Mouse (Mus musculus) midbrain, embryonic 12.5 days (tissue): Measurements from ENCODE around the gene Slc2a9. TPM values are rescaled to one million over a fixed set of nuclear protein-coding genes. Genes with fewer than 3 reads are reported as not detected.

Experiments used
- ATAC-seq: fragments of 200-750 bp; cut with Nextera tagmentation; 2 replicates; pipeline ENCODE4 v1.8.0; 2017; ENCODE audit warnings: low read depth, moderate TSS enrichment, moderate library complexity; ENCODE audit not compliant: low FRiP score
- H3K27ac ChIP-seq: fragments of 300-500 bp; sonication (generic); replicated peaks from 2 replicates; pipeline ENCODE4 v1.5.1; 2016; ENCODE audit warnings: mild to moderate bottlenecking
- H3K27me3 ChIP-seq: fragments of 300-500 bp; sonication (generic); 2 replicates; pipeline ENCODE4 v1.6.1; 2016; ENCODE audit warnings: mild to moderate bottlenecking
- H3K36me3 ChIP-seq: fragments of 300-500 bp; sonication (generic); 2 replicates; pipeline ENCODE4 v1.6.1; 2016
- H3K4me1 ChIP-seq: fragments of 300-500 bp; sonication (generic); 2 replicates; pipeline ENCODE4 v1.6.1; 2016
- H3K4me2 ChIP-seq: fragments of 300-500 bp; sonication (generic); replicated peaks from 2 replicates; pipeline ENCODE4 v1.6.1; 2016; ENCODE audit warnings: mild to moderate bottlenecking, moderate library complexity
- H3K4me3 ChIP-seq: fragments of 300-500 bp; sonication (generic); 2 replicates; pipeline ENCODE4 v1.5.1; 2016; ENCODE audit warnings: mild to moderate bottlenecking
- H3K9ac ChIP-seq: fragments of 300-500 bp; sonication (generic); replicated peaks from 2 replicates; pipeline ENCODE4 v1.6.1; 2016; ENCODE audit warnings: mild to moderate bottlenecking, moderate library complexity
- H3K9me3 ChIP-seq: fragments of 300-500 bp; sonication (generic); 2 replicates; pipeline ENCODE4 v1.6.1; 2016; ENCODE audit warnings: mild to moderate bottlenecking
- WGBS: fragments of 180-500 bp; shearing (Covaris S2); methylation state at CpG from one replicate; pipeline ENCODE4 v1.1.7; 2016; 5-methylcytosine and 5-hydroxymethylcytosine counted together
- polyA plus RNA-seq: library from polyadenylated mRNA; unstranded; fragments of >200 nt; fragmentation: Nextera tagmentation; extraction: Ambion mirVana; gene quantifications from 2 replicates; pipeline ENCODE4 v1.2.1, GENCODE M21; 2016

Slc2a9 gene
- polyA plus RNA-seq, 1 experiment from 2014 or later, result 0.26 TPM

DNA sequence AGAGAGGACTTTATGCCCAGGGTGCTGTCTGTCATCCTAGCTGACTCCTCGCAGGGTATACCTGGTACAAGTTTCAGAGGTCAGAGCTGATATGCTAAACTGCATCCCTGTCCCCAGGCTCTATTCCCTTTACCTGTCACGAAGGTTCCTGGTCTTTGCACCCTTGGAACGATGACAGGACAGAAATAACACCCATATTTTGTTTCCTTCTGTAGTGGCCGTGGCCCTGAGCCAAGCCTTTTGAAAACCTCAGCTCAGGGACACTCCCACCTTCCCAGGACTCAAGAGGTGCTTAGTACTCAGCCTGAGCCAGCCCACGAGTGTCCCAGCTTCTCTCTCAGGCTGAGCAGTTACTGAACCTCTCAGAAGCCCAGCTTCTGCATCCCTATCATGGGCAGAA is 4.5 kb downstream of the Slc2a9 start:
- no peaks in the 10 kb centered on the region for H3K9me3 ChIP-seq
- H3K27me3 ChIP-seq, result no peaks in the 10 kb centered on the region
- H3K36me3 ChIP-seq, result no peaks in the 10 kb centered on the region
- H3K27ac ChIP-seq, result no peak overlapping the region
- H3K4me2 ChIP-seq, result no peak overlapping the region
- 76% methylated on average over 5 of the region's 5 CpGs for whole genome bisulfite sequencing
- no peak for ATAC-seq
- H3K4me3 ChIP-seq, result no peak overlapping the region
- H3K9ac ChIP-seq, result no peak overlapping the region
- H3K4me1 ChIP-seq, result no peaks in the 10 kb centered on the region

- H3K9me3 ChIP-seq, result no peaks in the 10 kb centered on the region
- H3K36me3 ChIP-seq, result no peaks in the 10 kb centered on the region
- H3K27ac ChIP-seq, result no peak overlapping the region
- no peak overlapping the region for H3K9ac ChIP-seq
- no peak for ATAC-seq
- no peaks in the 10 kb centered on the region for H3K27me3 ChIP-seq
- no peak overlapping the region for H3K4me3 ChIP-seq
- WGBS, result 86% methylated on average over 8 of the region's 8 CpGs
- no peaks in the 10 kb centered on the region for H3K4me1 ChIP-seq
- H3K4me2 ChIP-seq, result no peak overlapping the region
Observed at GRCm38 (mm10) chr5:38496491-38497057, 6.4 kb downstream of the Slc2a9 start.

DNA sequence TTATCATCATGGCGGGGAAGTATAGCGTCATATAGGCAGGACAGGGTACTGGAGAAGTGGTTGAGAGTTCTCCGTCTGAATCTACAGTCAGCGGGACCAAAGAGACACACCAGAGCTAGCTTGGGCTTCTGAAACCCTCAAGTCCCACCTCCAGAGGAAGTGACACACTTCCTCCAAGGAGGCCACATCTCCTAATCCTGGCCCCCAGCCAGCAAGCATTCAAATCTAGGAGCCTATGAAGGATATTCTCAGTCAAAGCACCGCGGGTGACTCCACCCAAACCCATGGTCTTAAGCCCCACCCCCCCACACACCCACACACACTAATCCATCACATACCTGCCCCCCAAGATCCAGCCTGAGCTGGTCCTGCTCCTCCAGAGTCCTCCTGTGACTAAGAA is 9.1 kb downstream of the Slc2a9 start:
- Histone ChIP-seq H3K27ac (no peak overlapping the region), H3K9ac (no peak overlapping the region), H3K27me3 (no peaks in the 10 kb centered on the region), H3K4me2 (no peak overlapping the region), H3K4me1 (no peaks in the 10 kb centered on the region), H3K36me3 (no peaks in the 10 kb centered on the region), H3K4me3 (no peak overlapping the region), H3K9me3 (no peaks in the 10 kb centered on the region)
- ATAC-seq, result no peak
- WGBS, result 93% methylated on average over 6 of the region's 6 CpGs

DNA sequence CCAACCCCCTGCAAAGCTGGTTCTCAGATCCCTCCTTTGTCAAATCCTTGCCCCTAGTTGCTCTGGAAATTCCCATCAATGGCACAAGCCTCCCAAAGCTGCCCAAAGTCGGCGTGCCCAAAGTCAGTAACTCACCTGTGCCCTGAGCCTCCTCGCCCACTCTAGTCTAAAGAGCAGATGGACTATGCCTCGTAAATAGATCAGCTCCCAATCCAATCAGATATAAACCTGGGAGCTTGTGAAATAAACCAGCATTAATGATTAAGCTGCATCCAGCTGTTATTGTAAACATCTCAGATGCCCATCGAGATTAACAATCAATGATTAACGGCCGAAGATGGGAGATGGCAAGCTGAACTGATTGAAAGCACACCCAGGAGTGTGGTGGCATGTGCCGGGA is 11.2 kb downstream of the Slc2a9 start:
- Histone ChIP-seq H3K4me3 (no peak overlapping the region), H3K27ac (no peak overlapping the region), H3K27me3 (no peaks in the 10 kb centered on the region), H3K4me1 (no peaks in the 10 kb centered on the region), H3K9me3 (no peaks in the 10 kb centered on the region), H3K4me2 (no peak overlapping the region), H3K9ac (no peak overlapping the region), H3K36me3 (no peaks in the 10 kb centered on the region)
- WGBS, result 89% methylated on average over 8 of the region's 8 CpGs
- no peak for ATAC-seq

- H3K27ac ChIP-seq, result no peak overlapping the region
- no peak overlapping the region for H3K9ac ChIP-seq
- H3K4me3 ChIP-seq, result no peak overlapping the region
- no peaks in the 10 kb centered on the region for H3K9me3 ChIP-seq
- 87% methylated on average over 4 of the region's 4 CpGs for WGBS
- H3K36me3 ChIP-seq, result no peaks in the 10 kb centered on the region
- H3K4me2 ChIP-seq, result no peak overlapping the region
- H3K27me3 ChIP-seq, result no peaks in the 10 kb centered on the region
- no peaks in the 10 kb centered on the region for H3K4me1 ChIP-seq
- ATAC-seq, result no peak
Observed at GRCm38 (mm10) chr5:38489739-38490138, 13.2 kb downstream of the Slc2a9 start.

GRCm38 (mm10) chr5:38488673-38489615 is 14.0 kb downstream of the Slc2a9 start:
- no peaks in the 10 kb centered on the region for H3K9me3 ChIP-seq

DNA sequence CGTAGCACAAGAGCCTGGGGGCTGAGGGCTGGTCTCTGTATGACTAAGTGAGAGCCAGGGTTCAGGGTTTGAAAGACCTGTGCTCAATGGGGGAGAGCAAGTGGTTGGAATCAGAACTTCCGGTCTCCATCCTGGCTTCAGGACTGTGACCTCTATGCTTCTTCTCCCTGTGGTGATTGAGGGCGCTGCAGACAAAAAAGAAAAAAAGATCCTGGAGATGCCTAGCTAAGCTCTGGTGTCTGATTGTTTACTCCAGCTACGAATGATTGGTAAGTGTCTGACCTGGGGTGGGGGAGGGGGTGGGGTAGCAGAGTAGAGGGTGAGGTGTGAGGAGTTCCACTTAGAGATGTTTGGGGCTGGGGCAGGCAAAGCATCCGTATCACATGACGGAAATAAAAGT is 14.9 kb downstream of the Slc2a9 start:
- no peaks in the 10 kb centered on the region for H3K36me3 ChIP-seq
- H3K4me3 ChIP-seq, result no peak overlapping the region
- no peak overlapping the region for H3K9ac ChIP-seq
- no peak overlapping the region for H3K27ac ChIP-seq
- H3K4me2 ChIP-seq, result no peak overlapping the region
- no peaks in the 10 kb centered on the region for H3K27me3 ChIP-seq
- H3K4me1 ChIP-seq, result no peaks in the 10 kb centered on the region
- 55% methylated on average over 6 of the region's 6 CpGs for WGBS
- ATAC-seq, result no peak
- H3K9me3 ChIP-seq, result no peaks in the 10 kb centered on the region

More at GRCm38 (mm10) chr5:38488673-38489615, 14.0 kb downstream of the Slc2a9 start:
- 86% methylated on average over 20 of the region's 20 CpGs for WGBS
- ATAC-seq, result no peak
- Histone ChIP-seq H3K27me3 (no peaks in the 10 kb centered on the region), H3K4me1 (no peaks in the 10 kb centered on the region), H3K4me2 (no peak overlapping the region), H3K27ac (no peak overlapping the region), H3K36me3 (no peaks in the 10 kb centered on the region), H3K4me3 (no peak overlapping the region), H3K9ac (no peak overlapping the region)

GRCm38 (mm10) chr5:38487247-38487646 is 15.7 kb downstream of the Slc2a9 start:
- no peak overlapping the region for H3K9ac ChIP-seq
- ATAC-seq, result no peak

DNA sequence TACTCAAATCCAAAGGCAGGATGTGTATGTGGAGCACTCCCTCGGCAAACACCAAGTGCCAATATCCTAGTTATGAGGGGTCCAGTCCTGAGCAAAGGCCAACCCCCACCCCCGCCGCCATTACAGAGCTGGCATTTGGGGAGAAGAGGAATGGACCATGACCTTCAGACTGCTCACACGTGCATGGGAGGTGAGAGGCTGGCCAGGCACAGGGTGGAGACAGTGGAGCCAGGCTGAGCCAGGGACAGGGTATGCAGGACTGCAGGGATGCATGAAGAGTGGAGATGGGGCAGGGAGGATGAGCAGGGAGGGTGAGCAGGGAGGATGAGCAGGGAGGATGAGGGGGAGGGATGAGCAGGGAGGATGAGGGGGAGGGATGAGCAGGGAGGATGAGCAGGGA is 17.0 kb downstream of the Slc2a9 start:
- WGBS, result 80% methylated on average over 4 of the region's 4 CpGs
- Histone ChIP-seq H3K27me3 (peaks cover 16% of the 10 kb centered on the region; the same call in 1 of the 2 replicates), H3K4me2 (no peak overlapping the region), H3K4me1 (no peaks in the 10 kb centered on the region), H3K4me3 (no peak overlapping the region), H3K27ac (no peak overlapping the region), H3K36me3 (no peaks in the 10 kb centered on the region), H3K9me3 (no peaks in the 10 kb centered on the region), H3K9ac (no peak overlapping the region)
- ATAC-seq, result no peak

More at GRCm38 (mm10) chr5:38487247-38487646, 15.7 kb downstream of the Slc2a9 start:
- no peak overlapping the region for H3K27ac ChIP-seq
- H3K4me3 ChIP-seq, result no peak overlapping the region
- H3K36me3 ChIP-seq, result no peaks in the 10 kb centered on the region
- H3K9me3 ChIP-seq, result no peaks in the 10 kb centered on the region
- 84% methylated on average over 4 of the region's 4 CpGs for WGBS
- H3K4me1 ChIP-seq, result no peaks in the 10 kb centered on the region
- H3K27me3 ChIP-seq, result 0 out of 2 replicates have a peak, but pooled peaks cover 4% of the 10 kb centered on the region
- H3K4me2 ChIP-seq, result no peak overlapping the region

GRCm38 (mm10) chr5:38483518-38484110 is 19.3 kb downstream of the Slc2a9 start:
- Histone ChIP-seq H3K27me3 (peaks cover 16% of the 10 kb centered on the region; the same call in 1 of the 2 replicates), H3K27ac (no peak overlapping the region), H3K4me2 (no peak overlapping the region), H3K4me1 (peaks cover 15% of the 10 kb centered on the region), H3K9me3 (no peaks in the 10 kb centered on the region), H3K9ac (no peak overlapping the region), H3K4me3 (no peak overlapping the region), H3K36me3 (no peaks in the 10 kb centered on the region)
- WGBS, result 83% methylated on average over 7 of the region's 7 CpGs
- ATAC-seq, result no peak

DNA sequence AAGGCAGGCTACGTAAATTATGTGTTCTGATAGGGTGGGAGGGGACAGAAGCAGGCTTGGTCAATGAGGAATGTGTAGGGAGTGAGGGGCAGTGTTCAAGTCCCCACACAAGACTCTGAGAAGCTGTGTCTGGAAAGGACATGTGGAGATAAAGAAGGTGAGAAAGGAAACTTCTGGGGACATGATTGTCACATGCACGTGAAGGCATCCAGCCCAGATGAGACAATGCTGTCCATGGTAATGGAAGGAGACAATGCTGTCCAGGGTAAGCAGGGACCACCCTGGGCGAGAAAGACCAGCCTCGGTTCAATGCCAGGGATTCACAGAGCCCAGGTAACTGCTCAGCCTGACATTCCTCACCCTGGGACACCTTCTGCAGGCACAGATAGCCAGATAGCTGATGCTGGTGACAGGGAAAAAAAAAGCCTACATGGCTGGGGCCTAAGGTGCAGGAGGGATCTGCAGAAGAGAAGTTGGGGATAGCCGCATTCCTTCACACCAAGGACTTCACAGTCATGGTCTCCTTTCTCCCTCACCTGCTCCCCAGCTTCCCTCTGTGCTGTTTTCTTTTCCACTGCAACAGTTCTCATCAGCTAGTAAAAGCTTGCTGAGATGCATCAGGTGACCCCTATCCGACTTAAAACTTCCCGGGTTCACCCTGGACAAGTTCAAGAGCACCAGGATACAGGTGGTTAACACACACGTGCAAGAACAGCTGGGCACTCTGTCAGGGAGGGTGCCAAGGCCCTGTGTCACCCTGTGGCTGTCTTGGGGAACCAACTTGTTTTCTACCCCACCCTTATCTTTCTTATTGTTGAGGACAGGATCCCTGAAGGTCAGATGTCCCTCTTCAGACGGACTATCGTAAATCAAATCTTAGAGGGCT is 21.9 kb downstream of the Slc2a9 start:
- peaks cover 15% of the 10 kb centered on the region for H3K4me1 ChIP-seq
- no peak overlapping the region for H3K27ac ChIP-seq
- no peaks in the 10 kb centered on the region for H3K9me3 ChIP-seq
- no peaks in the 10 kb centered on the region for H3K36me3 ChIP-seq
- peaks cover 16% of the 10 kb centered on the region for H3K27me3 ChIP-seq
- ATAC-seq, result peak; percentile 32; the same call in 1 of the 2 replicates
- no peak overlapping the region for H3K9ac ChIP-seq
- 78% methylated on average over 10 of the region's 10 CpGs for WGBS
- H3K4me3 ChIP-seq, result no peak overlapping the region
- H3K4me2 ChIP-seq, result peak overlapping the region; percentile 42; the same call in 1 of the 2 replicates
